Mouse (Mus musculus) kidney, adult 18-20 months (tissue): ENCODE data around the gene Cd5l.
"Not testable (repeated sequence)": the region's sequence is repeated elsewhere in the genome, so short reads cannot be mapped to it uniquely, and the experiment has no call there.

Experiments used
- DNase-seq: peaks from one replicate; pipeline ENCODE4 v3.0.0; 2021

Gene Cd5l

DNA sequence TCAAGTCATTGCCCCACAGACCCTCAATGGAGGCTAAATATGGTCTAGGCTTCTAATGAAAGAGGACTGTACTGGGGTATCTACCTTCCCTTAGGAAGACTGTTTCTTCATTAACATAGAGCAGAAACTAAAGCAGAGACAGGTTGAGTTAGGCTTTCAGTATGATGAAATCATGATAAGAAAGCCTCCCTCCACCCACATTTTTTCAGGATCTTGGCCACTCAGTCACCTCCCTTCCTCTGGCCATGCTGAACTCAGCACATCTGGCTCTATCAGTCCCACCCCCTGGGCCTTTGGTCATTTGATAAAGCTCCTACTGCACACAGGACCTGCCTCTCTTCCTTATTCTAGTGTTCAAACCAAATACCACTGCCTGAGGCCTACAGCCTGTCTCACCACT lies at the start of gene Cd5l:
Gene Cd5l (plus strand): TSS at position 301 of the 400 bp plus-strand sequence.
- no peak for DNase-seq

DNA sequence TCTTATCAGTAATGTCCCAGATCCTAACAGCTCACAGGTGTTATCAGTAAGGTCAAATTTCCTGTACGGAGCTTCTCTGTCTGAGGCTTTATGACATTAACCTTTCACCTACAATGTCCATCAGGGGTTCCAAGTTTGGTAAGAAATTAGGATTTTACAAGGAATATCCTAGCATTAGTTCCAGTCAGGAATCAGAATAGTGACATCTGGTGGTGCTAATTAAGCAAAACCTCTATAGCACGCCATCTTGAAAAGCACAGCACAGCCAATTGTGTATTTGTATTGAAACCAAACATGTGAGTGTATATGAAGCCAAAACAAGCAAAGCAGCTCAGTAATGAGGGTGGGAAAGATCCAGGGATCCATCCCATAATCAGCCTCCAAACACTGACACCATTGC lies 47.8 kb upstream of the Cd5l start:
- no peak for DNase-seq

DNA sequence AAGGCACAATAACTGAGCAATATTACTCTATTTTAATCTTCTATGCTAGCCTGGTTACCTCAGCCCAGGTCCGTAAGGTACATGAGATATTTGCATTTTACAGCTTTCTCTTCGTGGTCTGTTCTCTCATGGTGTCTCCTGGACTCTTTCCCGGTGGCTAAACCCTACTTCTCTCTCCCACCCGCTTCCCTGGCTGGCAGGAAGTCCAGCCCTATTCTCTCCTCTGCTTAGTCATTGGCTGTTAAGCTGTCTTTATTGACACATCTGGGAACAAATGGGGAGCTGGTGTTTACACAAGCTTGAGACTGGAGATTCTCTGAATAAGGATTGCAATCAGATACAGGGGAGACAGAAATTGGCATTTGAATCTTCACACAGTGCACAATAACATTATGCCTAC lies 35.1 kb upstream of the Cd5l start:
- no peak for DNase-seq

GRCm38 (mm10) chr3:87323778-87324177 lies 33.9 kb upstream of the Cd5l start:
- no peak for DNase-seq

DNA sequence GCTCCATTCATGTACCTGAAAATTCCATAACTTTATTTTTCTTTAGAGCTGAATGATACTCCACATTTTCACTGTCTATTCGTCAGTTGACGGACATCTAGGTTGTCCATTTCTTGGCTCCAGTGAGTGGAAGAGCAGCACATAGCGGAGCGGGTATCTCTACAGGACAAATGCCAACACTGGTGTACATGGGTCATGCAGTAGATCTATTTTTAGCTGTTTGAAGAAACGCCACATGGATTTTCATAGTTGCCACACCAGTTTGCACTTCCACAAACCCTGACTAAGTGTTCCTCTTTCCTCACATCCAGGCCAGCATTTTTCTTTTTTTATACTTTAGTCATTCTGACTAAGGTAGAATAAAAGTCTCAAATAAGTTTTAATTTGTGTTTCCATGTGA lies 19.8 kb upstream of the Cd5l start:
- no peak for DNase-seq

GRCm38 (mm10) chr3:87350992-87351391 lies 6.7 kb upstream of the Cd5l start:
- not testable (repeated sequence) for DNase-seq

GRCm38 (mm10) chr3:87359215-87359614 lies 1.5 kb downstream of the Cd5l start:
- no peak for DNase-seq

GRCm38 (mm10) chr3:87360466-87360865 lies 2.8 kb downstream of the Cd5l start:
- DNase-seq, result no peak

DNA sequence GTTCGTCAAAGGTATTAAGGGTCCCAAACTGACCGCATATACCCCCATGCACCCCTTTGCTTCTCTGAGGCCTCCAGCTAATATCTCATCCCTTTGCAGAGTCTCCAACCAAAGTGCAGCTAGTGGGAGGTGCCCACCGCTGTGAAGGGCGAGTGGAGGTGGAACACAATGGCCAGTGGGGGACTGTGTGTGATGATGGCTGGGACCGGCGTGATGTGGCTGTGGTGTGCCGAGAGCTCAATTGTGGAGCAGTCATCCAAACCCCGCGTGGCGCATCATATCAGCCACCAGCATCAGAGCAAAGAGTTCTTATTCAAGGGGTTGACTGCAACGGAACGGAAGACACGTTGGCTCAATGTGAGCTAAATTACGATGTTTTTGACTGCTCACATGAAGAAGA lies 8.0 kb downstream of the Cd5l start:
- no peak for DNase-seq

DNA sequence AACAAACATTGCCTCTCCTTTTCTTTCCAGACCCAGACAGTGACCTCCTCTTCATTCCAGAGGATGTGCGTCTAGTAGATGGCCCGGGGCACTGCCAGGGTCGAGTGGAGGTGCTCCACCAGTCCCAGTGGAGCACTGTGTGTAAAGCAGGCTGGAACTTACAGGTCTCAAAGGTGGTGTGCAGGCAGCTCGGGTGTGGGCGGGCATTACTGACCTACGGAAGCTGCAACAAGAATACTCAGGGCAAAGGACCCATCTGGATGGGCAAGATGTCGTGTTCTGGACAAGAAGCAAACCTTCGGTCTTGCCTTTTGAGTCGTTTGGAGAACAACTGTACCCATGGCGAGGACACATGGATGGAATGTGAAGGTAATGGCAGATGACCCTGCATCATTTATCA lies 9.8 kb downstream of the Cd5l start:
- no peak for DNase-seq

DNA sequence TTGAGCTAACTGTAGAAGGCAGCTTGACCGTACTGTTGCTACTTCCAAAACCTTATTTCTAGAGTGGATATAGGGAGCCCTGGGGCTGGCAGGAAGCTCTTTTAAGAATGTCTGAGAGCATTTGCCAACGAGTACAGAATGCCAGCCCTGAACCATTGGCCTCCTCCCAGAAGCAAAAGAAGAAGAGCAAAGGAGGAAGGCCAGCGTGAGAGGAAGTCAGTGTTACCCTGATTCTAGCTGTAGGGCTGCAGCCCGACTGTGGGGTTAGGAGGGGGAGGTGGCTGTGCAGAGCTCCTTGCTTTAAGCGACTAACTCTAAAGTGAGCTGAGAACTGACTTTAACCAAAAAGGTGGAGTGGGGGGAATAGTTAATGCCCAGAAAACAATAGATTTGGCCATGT lies 11.5 kb downstream of the Cd5l start:
- no peak for DNase-seq

DNA sequence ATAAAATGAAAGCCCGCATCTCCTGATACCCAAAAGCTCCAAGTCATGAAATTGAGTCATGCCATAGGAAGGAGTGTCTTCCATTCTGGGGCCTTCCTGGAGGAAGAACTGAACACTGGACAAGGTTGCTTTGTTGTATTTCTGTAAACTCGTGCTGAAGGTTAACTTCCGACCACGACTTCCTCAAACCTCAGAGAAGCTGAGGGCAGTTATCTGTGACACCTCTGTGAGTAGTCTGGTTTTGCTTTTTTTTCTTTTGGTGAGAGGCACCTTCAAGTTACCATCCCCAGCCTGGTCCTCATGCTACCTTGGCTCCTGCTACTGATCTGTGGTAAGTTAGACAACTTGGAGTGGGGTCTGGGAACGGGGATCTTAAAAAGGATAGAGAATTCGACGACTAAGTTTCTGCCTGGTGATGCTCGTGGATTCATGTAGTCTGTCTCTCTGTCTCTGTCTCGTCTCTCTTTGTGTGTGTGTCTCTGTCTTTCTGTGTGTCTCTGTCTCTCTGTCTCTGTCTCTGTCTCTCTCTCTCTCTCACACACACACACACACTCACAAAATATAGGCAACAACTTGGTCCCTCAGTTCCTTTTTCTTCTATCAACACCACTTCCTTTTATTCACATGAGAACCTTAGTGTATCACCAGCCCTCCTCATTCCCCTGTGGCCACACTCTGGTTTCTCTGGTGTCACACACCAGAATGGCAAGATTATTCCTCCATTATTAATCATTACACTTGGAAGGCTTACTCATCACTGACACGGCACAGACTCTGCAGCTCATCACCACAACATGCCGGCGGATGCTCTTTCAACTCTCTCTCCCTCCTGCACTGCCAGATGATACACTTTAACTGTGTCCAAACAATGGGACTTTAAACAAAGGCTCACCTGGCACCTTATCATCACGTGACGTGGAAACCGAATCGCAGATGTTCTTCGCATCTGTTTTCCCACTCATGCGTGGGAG lies 18.8 kb downstream of the Cd5l start, which contains the start of gene Fcrl1:
Gene Fcrl1 (plus strand): TSS at position 193 of the 971 bp plus-strand sequence.
- DNase-seq, result no peak

GRCm38 (mm10) chr3:87377228-87377627 lies 19.5 kb downstream of the Cd5l start:
- no peak for DNase-seq

GRCm38 (mm10) chr3:87377719-87378118 lies 20.0 kb downstream of the Cd5l start:
- no peak for DNase-seq

- DNase-seq, result not testable (repeated sequence)
Measured at GRCm38 (mm10) chr3:87379641-87380315, 22.1 kb downstream of the Cd5l start.

- DNase-seq, result no peak
Measured at GRCm38 (mm10) chr3:87381806-87382712, 24.4 kb downstream of the Cd5l start.

GRCm38 (mm10) chr3:87383308-87383707 lies 25.6 kb downstream of the Cd5l start:
- no peak for DNase-seq

DNA sequence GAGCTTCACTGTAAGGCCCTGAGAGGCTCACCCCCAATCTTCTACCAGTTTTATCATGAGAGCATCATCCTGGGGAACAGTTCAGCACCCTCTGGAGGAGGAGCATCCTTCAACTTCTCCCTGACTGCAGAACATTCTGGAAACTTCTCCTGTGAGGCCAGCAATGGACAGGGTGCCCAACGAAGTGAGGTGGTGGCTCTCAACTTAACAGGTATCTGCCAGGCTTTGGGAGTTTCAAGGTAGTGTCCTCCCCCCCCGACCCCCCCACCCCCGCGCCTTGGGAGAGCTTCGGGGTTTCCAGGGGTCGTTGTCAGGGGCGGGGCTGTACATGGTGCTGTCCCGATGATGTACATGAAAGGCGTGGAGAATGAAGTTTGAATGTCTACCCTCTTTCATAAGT lies 27.4 kb downstream of the Cd5l start:
- DNase-seq, result no peak

DNA sequence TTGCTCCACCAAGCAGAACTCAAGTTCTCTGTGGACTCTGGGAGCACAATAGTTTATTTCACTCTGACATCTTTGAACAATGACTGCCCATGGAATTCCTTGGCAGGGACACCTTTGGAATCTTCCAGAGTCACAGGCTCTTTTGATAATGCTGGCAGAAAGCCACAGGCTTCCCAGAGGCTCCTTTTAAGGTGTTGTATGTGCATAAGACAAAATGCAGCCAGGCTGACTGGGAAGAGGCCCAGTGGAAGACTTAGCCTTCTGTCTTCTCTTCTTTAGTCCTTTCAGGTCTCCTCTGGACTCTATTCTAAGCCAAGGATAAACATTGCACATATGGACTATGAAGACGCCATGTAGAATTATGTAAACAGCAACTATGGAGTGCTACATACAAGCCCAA lies 33.3 kb downstream of the Cd5l start:
- no peak for DNase-seq

GRCm38 (mm10) chr3:87398809-87399208 lies 41.1 kb downstream of the Cd5l start:
- no peak for DNase-seq

- no peak for DNase-seq
Measured at GRCm38 (mm10) chr3:87399906-87400305, 42.2 kb downstream of the Cd5l start.

GRCm38 (mm10) chr3:87401321-87401720 lies 43.6 kb downstream of the Cd5l start:
- no peak for DNase-seq

- DNase-seq, result no peak
Measured at GRCm38 (mm10) chr3:87408171-87408570, 50.5 kb downstream of the Cd5l start.
